ENCODE assay signal across 7 mouse cellular contexts in the genomic region with DNA sequence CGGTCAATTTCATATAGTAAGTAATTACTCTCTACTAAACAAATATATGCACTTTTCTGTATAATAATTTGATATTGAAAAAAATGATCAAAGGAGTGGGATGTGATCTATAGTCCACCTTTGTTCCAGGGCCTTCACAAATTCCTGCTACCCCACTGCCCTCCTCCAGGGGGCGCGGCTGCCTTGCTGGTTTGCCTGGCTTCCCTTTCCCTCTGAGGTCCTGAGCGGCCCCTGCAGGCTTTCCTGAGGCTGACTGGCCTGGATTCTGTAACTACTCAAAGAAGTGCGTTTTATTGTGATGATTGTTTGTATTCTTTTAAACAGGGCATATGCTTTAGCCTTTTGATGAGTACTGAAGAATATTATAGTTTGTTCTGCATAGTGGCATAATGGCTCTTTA.
DNase-seq lines count a peak whose midpoint lies in the region; ATAC-seq and TF ChIP-seq lines count a peak whose summit lies in the region.

No protein-coding gene starts in this region.

- H3K79me2 ChIP-seq in MEL (ENCODE audit: control insufficient read depth, insufficient read depth, low read length, poor library complexity): no peaks in the 10 kb centered on the region

- ATAC-seq in hindbrain, embryonic 11.5 days (ENCODE audit: low FRiP score): peak; percentile 82

- H3K9ac ChIP-seq in MEL (ENCODE audit: control insufficient read depth, low read depth, low read length, poor library complexity, severe bottlenecking): no peak overlapping the region
- no peak overlapping the region for H3K9ac ChIP-seq in hindbrain, embryonic 11.5 days (ENCODE audit: low read depth, low read length)

- TF ChIP-seq EP300 in MEL (IDR thresholded peaks at IDR 0.05; ENCODE audit: low read depth in 1 of 2, low read length in 2 of 2): no peak

- WGBS in embryonic facial prominence, embryonic 10.5 days: 19% methylated on average over 5 of the region's 5 CpGs
- 19% methylated on average over 5 of the region's 5 CpGs for WGBS in hindbrain, embryonic 11.5 days

- TF ChIP-seq RAD21 in MEL (IDR thresholded peaks at IDR 0.05; ENCODE audit: low read depth, low read length): peak; percentile 4; the same call in 1 of the 2 replicates

- H3K4me1 ChIP-seq in MEL (ENCODE audit: control insufficient read depth in 1 of 2, insufficient read depth in 2 of 2, low read length in 2 of 2): no peaks in the 10 kb centered on the region
- H3K4me1 ChIP-seq in embryonic facial prominence, embryonic 10.5 days: 0 out of 2 replicates have a peak, but pooled peaks cover under 1% of the 10 kb centered on the region
- no peaks in the 10 kb centered on the region for H3K4me1 ChIP-seq in hindbrain, embryonic 11.5 days (replicated peaks; ENCODE audit: control insufficient read depth, insufficient read depth, low read length)

- DNase-seq in MEL (ENCODE audit: low read depth, low spot score): peak; percentile 20
- peak; percentile 78 for DNase-seq in adrenal gland, postnatal 25 days
- peak; percentile 87 for DNase-seq in embryonic facial prominence, embryonic 10.5 days (ENCODE audit: low spot score)
- DNase-seq in hindbrain, embryonic 11.5 days (ENCODE audit: low spot score): peak; percentile 87
- peak; percentile 65 to 80 for DNase-seq in layer of hippocampus, postnatal 10 days (ENCODE audit: low spot score in 2 of 2)
- peak; percentile 62 for DNase-seq in lung, postnatal 14 days
- peak; percentile 41 to 52 for DNase-seq in right cerebral cortex, postnatal 36 days (ENCODE audit: low spot score in 2 of 2)

- H3K4me2 ChIP-seq in hindbrain, embryonic 11.5 days (replicated peaks; ENCODE audit: low read depth, low read length): no peak overlapping the region

- no peaks in the 10 kb centered on the region for H3K9me3 ChIP-seq in MEL (replicated peaks; ENCODE audit: insufficient read depth, low read length)
- H3K9me3 ChIP-seq in embryonic facial prominence, embryonic 10.5 days: no peaks in the 10 kb centered on the region
- no peaks in the 10 kb centered on the region for H3K9me3 ChIP-seq in hindbrain, embryonic 11.5 days (ENCODE audit: control insufficient read depth, low read length)

- no peak overlapping the region for H3K4me3 ChIP-seq in MEL (ENCODE audit: control insufficient read depth in 1 of 2, insufficient read depth in 1 of 2, low read depth in 2 of 2, low read length in 2 of 2)
- H3K4me3 ChIP-seq in embryonic facial prominence, embryonic 10.5 days: no peak overlapping the region
- H3K4me3 ChIP-seq in hindbrain, embryonic 11.5 days (ENCODE audit: low read depth, low read length): no peak overlapping the region

- TF ChIP-seq POLR2A in MEL (IDR thresholded peaks at IDR 0.05; ENCODE audit: control insufficient read depth in 1 of 2, insufficient read depth in 1 of 2, low read depth in 1 of 2, low read length in 2 of 2, poor library complexity in 1 of 2): no peak

- H3K27ac ChIP-seq in MEL (ENCODE audit: control insufficient read depth, low read depth, low read length): no peak overlapping the region
- H3K27ac ChIP-seq in embryonic facial prominence, embryonic 10.5 days (replicated peaks): no peak overlapping the region
- H3K27ac ChIP-seq in hindbrain, embryonic 11.5 days (ENCODE audit: low read depth, low read length): no peak overlapping the region

- peak in 2 of 3 experiments; percentile 45 to 68; a peak in 4 of 6 replicates for TF ChIP-seq CTCF in MEL (IDR thresholded peaks at IDR 0.05 in 2 of 3, conservative IDR thresholded peaks at IDR 0.05 in 1 of 3; ENCODE audit: control insufficient read depth in 1 of 3, insufficient read depth in 1 of 3, low read depth in 2 of 3, low read length in 3 of 3, poor library complexity in 1 of 3, severe bottlenecking in 1 of 3)

- H3K27me3 ChIP-seq in MEL (ENCODE audit: control insufficient read depth in 1 of 2, insufficient read depth in 2 of 2, low read length in 2 of 2): no peaks in the 10 kb centered on the region
- no peaks in the 10 kb centered on the region for H3K27me3 ChIP-seq in embryonic facial prominence, embryonic 10.5 days (replicated peaks; ENCODE audit: low read depth, poor library complexity, severe bottlenecking)
- no peaks in the 10 kb centered on the region for H3K27me3 ChIP-seq in hindbrain, embryonic 11.5 days (ENCODE audit: control insufficient read depth, insufficient read depth, low read length)

- H3K36me3 ChIP-seq in MEL (ENCODE audit: control insufficient read depth in 1 of 2, insufficient read depth in 2 of 2, low read length in 2 of 2): no peaks in the 10 kb centered on the region
- H3K36me3 ChIP-seq in embryonic facial prominence, embryonic 10.5 days (replicated peaks): no peaks in the 10 kb centered on the region
- H3K36me3 ChIP-seq in hindbrain, embryonic 11.5 days (ENCODE audit: control insufficient read depth, insufficient read depth, low read length): no peaks in the 10 kb centered on the region

TF ChIP-seq in MEL, 35 proteins besides CTCF, POLR2A, EP300 and RAD21:
- TF ChIP-seq SMC3 (IDR thresholded peaks at IDR 0.05; ENCODE audit: low read depth, low read length) (peak; percentile 25; the same call in 1 of the 2 replicates), MXI1 (IDR thresholded peaks at IDR 0.05; ENCODE audit: low read depth, low read length) (no peak)

Comparison
In these comparisons a context has a peak if more than half of its experiments do, and no peak if none do; other contexts are left out.
1. DNase-seq: peak in every context shown above with its lines; median percentile 87 in embryonic facial prominence, embryonic 10.5 days; 87 in hindbrain, embryonic 11.5 days; 78 in adrenal gland, postnatal 25 days; 72 in layer of hippocampus, postnatal 10 days; 62 in lung, postnatal 14 days; 46 in right cerebral cortex, postnatal 36 days; 20 in MEL.